Mouse (Mus musculus) liver, embryonic 13.5 days (tissue): ENCODE measurements around the gene Car14. TPM values are rescaled to one million over a fixed set of nuclear protein-coding genes. Genes with fewer than 3 reads are reported as not detected.
"Not testable (repeated sequence)": the region's sequence is repeated elsewhere in the genome, so short reads cannot be mapped to it uniquely, and the experiment has no call there.

ENCODE experiments used
- ATAC-seq: fragments of 200-750 bp; cut with Nextera tagmentation; 2 replicates; pipeline ENCODE4 v1.8.0; 2017; ENCODE audit warnings: low read depth, mild to moderate bottlenecking, moderate number of reproducible peaks, moderate library complexity
- DNase-seq: peaks from one replicate; pipeline ENCODE4 v3.0.0; 2022
- H3K27ac ChIP-seq: fragments of 300-500 bp; sonication (generic); 2 replicates; pipeline ENCODE4 v1.5.1; 2015; ENCODE audit warnings: moderate library complexity, mild to moderate bottlenecking, inconsistent platforms
- H3K27me3 ChIP-seq: fragments of 300-500 bp; sonication (generic); 2 replicates; pipeline ENCODE4 v1.6.1; 2015; ENCODE audit warnings: mild to moderate bottlenecking, inconsistent platforms
- H3K36me3 ChIP-seq: fragments of 300-500 bp; sonication (generic); 2 replicates; pipeline ENCODE4 v1.6.1; 2015; ENCODE audit warnings: mild to moderate bottlenecking, inconsistent platforms
- H3K4me1 ChIP-seq: fragments of 300-500 bp; sonication (generic); replicated peaks from 2 replicates; pipeline ENCODE4 v1.6.1; 2015; ENCODE audit warnings: inconsistent platforms
- H3K4me2 ChIP-seq: fragments of 300-500 bp; sonication (generic); 2 replicates; pipeline ENCODE4 v1.6.1; 2015; ENCODE audit warnings: inconsistent platforms, mild to moderate bottlenecking, moderate library complexity
- H3K4me3 ChIP-seq: fragments of 300-500 bp; sonication (generic); replicated peaks from 2 replicates; pipeline ENCODE4 v1.5.1; 2015; ENCODE audit warnings: mild to moderate bottlenecking, inconsistent platforms
- H3K9ac ChIP-seq: fragments of 300-500 bp; sonication (generic); 2 replicates; pipeline ENCODE4 v1.6.1; 2015; ENCODE audit warnings: mild to moderate bottlenecking, inconsistent platforms
- H3K9me3 ChIP-seq: fragments of 300-500 bp; sonication (generic); replicated peaks from 2 replicates; pipeline ENCODE4 v1.6.1; 2016; ENCODE audit warnings: inconsistent platforms
- WGBS: fragments of 180-500 bp; shearing (Covaris S2); methylation state at CpG from one replicate; pipeline ENCODE4 v1.1.7; 2015; ENCODE audit not compliant: insufficient replicate concordance; 5-methylcytosine and 5-hydroxymethylcytosine counted together
- polyA plus RNA-seq: library from polyadenylated mRNA; unstranded; fragments of >200 nt; fragmentation: Nextera tagmentation; extraction: Ambion mirVana; gene quantifications from 2 replicates; pipeline ENCODE4 v1.2.1, GENCODE M21; 2015

The Car14 gene
- polyA plus RNA-seq, 1 experiment from 2014 or later, result 10.8 TPM

DNA sequence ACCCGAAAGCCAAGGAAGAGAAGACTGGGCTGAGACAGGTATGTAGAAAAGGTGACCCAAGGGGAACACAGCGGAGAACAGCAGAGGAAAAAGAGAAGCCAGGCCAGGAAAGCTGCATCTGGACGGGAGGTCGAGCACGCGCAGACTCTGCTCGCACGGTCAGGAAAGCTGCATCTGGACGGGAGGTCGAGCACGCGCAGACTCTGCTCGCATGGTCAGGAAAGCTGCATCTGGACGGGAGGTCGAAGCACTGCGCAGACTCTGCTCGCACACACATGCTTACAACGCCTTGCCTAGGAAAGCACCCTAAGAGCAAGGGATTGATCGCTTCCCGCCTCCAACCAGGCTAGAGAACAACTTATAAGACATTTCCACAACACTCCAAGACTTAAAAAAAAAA lies 38.9 kb downstream of the Car14 start:
- peaks cover 58% of the 10 kb centered on the region for H3K36me3 ChIP-seq
- H3K9me3 ChIP-seq, result no peaks in the 10 kb centered on the region
- H3K4me2 ChIP-seq, result no peak overlapping the region
- DNase-seq (no peak), ATAC-seq (no peak)
- 0 out of 2 replicates have a peak overlapping the region, but pooled peaks have one; percentile 15 for H3K9ac ChIP-seq
- H3K27ac ChIP-seq, result no peak overlapping the region
- H3K4me1 ChIP-seq, result peaks cover 22% of the 10 kb centered on the region
- WGBS, result 90% methylated on average over 20 of the region's 20 CpGs
- H3K27me3 ChIP-seq, result no peaks in the 10 kb centered on the region
- no peak overlapping the region for H3K4me3 ChIP-seq

DNA sequence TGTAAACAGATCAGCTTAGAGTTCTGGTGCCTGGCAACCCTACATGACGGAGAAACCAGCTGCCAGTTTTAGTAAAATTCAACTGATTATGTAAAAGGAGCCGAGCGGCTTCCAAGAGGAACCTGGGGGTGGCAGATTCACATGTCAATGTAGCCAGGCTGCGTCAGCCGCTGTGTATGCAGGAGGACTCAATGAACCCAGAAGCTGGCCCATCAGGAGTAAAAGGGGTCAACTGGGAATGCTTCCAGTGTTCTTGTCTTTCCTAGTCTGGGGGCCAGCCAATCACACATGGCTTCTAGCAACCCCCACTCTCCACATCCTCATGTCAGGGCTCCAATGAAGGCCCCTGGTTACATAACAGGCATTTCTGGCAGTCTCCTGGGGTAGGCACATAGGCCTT lies 39.4 kb downstream of the Car14 start:
- H3K27me3 ChIP-seq, result no peaks in the 10 kb centered on the region
- no peak for DNase-seq
- H3K4me2 ChIP-seq, result no peak overlapping the region
- no peak for ATAC-seq
- 82% methylated on average over 5 of the region's 5 CpGs for WGBS
- no peak overlapping the region for H3K27ac ChIP-seq
- no peaks in the 10 kb centered on the region for H3K9me3 ChIP-seq
- H3K4me1 ChIP-seq, result peaks cover 17% of the 10 kb centered on the region; the same call in 1 of the 2 replicates
- H3K9ac ChIP-seq, result peak overlapping the region; percentile 15; the same call in 1 of the 2 replicates
- H3K4me3 ChIP-seq, result no peak overlapping the region
- H3K36me3 ChIP-seq, result peaks cover 54% of the 10 kb centered on the region

DNA sequence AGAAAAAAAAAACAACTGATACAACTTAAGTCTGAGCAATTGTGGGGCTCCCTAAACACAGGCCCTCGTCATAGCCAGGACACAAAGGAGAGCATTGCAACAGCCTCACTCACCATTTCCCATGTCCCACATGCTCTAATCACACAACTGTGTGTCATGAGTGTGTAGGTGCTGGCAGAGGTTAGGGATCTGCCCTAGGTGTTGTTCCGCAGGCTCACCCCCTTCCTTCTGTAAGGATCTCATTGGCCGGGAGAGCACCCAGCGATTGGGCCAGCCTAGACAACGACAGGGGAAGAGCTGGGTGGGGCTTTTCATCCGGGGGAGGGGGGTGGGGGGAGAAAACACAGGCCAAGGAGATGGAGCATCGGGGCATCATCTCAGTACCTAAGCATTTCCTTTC lies 40.9 kb downstream of the Car14 start:
- no peak overlapping the region for H3K27ac ChIP-seq
- peaks cover 40% of the 10 kb centered on the region for H3K36me3 ChIP-seq
- H3K4me3 ChIP-seq, result no peak overlapping the region
- 59% methylated on average over 7 of the region's 7 CpGs for WGBS
- no peak for ATAC-seq
- no peaks in the 10 kb centered on the region for H3K9me3 ChIP-seq
- no peak overlapping the region for H3K9ac ChIP-seq
- peaks cover 9% of the 10 kb centered on the region; the same call in 1 of the 2 replicates for H3K4me1 ChIP-seq
- H3K4me2 ChIP-seq, result no peak overlapping the region
- DNase-seq, result no peak
- no peaks in the 10 kb centered on the region for H3K27me3 ChIP-seq

DNA sequence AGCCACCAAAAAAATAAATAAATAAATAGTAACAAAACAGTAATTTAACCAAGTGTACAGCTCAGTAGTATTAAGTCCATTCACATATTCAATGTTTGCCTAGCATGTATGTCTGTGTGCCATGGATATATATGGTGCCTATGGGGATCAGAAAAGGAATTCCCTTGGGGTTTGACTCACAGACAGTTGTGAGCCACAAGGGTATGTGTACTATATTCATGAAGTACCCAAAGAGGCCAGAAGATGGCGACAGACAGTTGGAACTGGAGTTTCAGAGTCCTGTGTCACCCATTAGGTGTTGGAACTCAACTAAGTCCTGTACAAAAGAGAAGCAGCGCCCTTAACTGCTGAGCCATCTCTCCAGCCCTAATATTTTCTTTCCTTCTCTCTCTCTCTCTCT lies 42.7 kb downstream of the Car14 start:
- Histone ChIP-seq H3K36me3 (peaks cover 30% of the 10 kb centered on the region), H3K9ac (no peak overlapping the region), H3K27me3 (no peaks in the 10 kb centered on the region), H3K9me3 (no peaks in the 10 kb centered on the region), H3K4me2 (no peak overlapping the region), H3K4me1 (peaks cover 9% of the 10 kb centered on the region; the same call in 1 of the 2 replicates), H3K27ac (no peak overlapping the region), H3K4me3 (no peak overlapping the region)
- 35% methylated on average over 2 of the region's 2 CpGs for WGBS
- DNase-seq (peak; percentile 74), ATAC-seq (peak; percentile 79)

DNA sequence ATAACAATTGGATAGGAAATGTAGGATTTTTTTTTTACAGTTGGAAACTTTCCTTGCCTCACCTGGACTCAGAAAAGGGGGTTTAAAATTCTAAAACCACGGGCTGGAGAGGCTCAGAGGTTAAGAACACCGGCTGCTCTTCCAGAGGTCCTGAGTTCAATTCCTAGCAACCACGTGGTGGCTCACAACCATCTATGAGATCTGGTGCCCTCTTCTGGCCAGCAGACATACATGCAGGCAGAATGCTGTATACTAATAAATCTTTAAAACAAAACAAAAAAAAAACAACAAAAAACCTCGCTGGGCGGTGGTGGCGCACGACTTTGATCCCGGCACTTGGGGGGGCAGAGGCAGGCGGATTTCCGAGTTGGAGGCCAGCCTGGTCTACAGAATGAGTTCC lies 43.3 kb downstream of the Car14 start:
- 45% methylated on average over 10 of the region's 10 CpGs for WGBS
- DNase-seq, result no peak
- Histone ChIP-seq H3K9me3 (no peaks in the 10 kb centered on the region), H3K27ac (no peak overlapping the region), H3K36me3 (peaks cover 25% of the 10 kb centered on the region), H3K4me3 (no peak overlapping the region), H3K4me1 (peaks cover 14% of the 10 kb centered on the region), H3K4me2 (no peak overlapping the region), H3K27me3 (no peaks in the 10 kb centered on the region), H3K9ac (no peak overlapping the region)
- ATAC-seq, result no peak

DNA sequence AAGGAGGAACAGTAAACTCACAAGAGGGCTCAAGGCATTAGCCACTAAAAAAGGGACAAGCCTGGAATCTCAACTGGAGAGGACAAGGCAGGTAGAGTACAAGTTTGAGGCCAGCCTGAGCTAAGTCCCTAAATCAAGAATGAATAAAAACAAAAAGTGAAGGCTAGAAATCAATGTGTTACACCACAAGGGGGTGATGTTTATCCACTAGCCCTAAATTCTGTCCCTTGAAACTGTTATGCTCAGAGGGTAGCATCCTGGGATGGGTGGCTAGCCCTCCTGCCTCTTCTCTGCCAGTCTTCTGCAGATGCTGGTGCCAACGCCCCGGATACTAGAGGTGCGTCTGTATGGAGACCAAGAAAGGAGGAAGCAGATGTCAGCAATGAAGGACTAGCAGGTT lies 44.2 kb downstream of the Car14 start:
- H3K4me1 ChIP-seq, result peaks cover 13% of the 10 kb centered on the region

DNA sequence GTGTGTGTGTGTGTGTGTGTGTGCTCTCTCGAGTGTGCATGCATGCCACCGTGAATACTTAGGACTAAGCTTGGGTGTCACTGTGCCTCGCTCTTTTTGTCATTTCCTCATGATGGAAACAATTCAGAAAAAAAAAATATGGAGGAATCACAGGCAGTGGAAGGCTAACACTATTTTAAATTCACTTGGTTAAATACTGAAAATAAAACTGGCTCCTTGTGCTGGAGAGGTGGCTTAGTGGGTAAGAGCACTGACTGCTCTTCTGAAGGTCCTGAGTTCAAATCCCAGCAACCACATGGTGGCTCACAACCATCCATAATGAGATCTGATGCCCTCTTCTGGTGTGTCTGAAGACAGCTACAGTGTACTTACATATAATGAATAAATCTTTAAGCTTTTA lies 46.2 kb downstream of the Car14 start:
- Histone ChIP-seq H3K36me3 (peaks cover 12% of the 10 kb centered on the region), H3K4me1 (peaks cover 22% of the 10 kb centered on the region)
- DNase-seq, H3K27ac ChIP-seq, H3K9ac ChIP-seq, H3K27me3 ChIP-seq, H3K4me3 ChIP-seq, ATAC-seq, H3K4me2 ChIP-seq, H3K9me3 ChIP-seq: not testable (repeated sequence)
- WGBS, result 63% methylated on average over 3 of the region's 3 CpGs

More for the DNA sequence above, 44.2 kb downstream of the Car14 start:
- no peak for DNase-seq
- H3K4me3 ChIP-seq, result no peak overlapping the region
- 71% methylated on average over 3 of the region's 3 CpGs for WGBS
- no peak overlapping the region for H3K27ac ChIP-seq
- no peak overlapping the region for H3K4me2 ChIP-seq
- no peak overlapping the region for H3K9ac ChIP-seq
- no peak for ATAC-seq
- no peaks in the 10 kb centered on the region for H3K27me3 ChIP-seq
- no peaks in the 10 kb centered on the region for H3K9me3 ChIP-seq
- H3K36me3 ChIP-seq, result peaks cover 16% of the 10 kb centered on the region

DNA sequence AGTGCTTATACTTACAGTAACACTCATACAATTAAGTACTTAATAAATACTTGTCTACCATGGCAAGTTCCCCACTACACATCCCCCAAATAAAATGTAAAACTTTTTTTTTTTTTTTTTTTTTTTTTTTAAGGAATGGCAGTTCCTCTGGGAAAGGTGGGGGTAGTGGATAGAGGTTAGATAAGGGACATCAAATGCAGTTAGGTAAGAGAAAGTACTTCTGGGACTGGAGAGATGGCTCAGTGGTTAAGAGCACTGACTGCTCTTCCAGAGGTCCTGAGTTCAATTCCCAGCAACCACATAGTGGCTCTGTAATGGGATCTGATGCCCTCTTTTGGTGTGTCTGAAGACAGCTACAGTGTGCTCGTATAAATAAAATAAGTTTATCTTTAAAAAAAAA lies 47.4 kb downstream of the Car14 start:
- H3K4me1 ChIP-seq, result peaks cover 33% of the 10 kb centered on the region
- not testable (repeated sequence) for H3K9ac ChIP-seq, H3K4me2 ChIP-seq, H3K9me3 ChIP-seq, H3K27ac ChIP-seq, ATAC-seq, DNase-seq, H3K4me3 ChIP-seq, H3K27me3 ChIP-seq
- 64% methylated on average over 1 of the region's 1 CpGs for WGBS
- H3K36me3 ChIP-seq, result peaks cover 17% of the 10 kb centered on the region

DNA sequence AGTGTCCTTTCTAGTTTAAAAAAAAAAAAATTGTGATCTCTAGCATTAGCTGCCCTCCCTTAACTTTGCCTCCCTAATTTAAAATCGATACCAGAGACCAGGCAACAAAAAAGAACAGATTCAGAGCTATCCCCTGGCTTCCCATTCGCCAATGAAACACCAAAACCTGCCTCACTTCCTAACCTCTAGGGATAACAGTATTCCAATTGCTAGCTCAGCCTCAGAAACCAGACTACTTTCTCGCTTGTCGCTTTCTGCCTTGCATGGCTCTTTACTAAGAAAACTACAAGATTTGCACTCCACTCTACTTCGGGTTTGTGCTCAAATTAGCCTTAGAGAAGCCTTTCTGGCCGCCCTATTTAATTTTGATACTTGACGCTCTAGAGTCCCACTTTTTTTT lies 48.4 kb downstream of the Car14 start:
- WGBS, result 30% methylated on average over 7 of the region's 7 CpGs
- peaks cover 26% of the 10 kb centered on the region for H3K36me3 ChIP-seq
- H3K27ac ChIP-seq, result peak overlapping the region; percentile 84
- DNase-seq (no peak), ATAC-seq (0 out of 2 replicates have a peak, but pooled peaks have one; percentile 2)
- peak overlapping the region; percentile 88 for H3K9ac ChIP-seq
- no peaks in the 10 kb centered on the region for H3K27me3 ChIP-seq
- peaks cover 42% of the 10 kb centered on the region for H3K4me1 ChIP-seq
- H3K4me3 ChIP-seq, result peak overlapping the region; percentile 79
- peak overlapping the region; percentile 78 for H3K4me2 ChIP-seq
- H3K9me3 ChIP-seq, result no peaks in the 10 kb centered on the region

DNA sequence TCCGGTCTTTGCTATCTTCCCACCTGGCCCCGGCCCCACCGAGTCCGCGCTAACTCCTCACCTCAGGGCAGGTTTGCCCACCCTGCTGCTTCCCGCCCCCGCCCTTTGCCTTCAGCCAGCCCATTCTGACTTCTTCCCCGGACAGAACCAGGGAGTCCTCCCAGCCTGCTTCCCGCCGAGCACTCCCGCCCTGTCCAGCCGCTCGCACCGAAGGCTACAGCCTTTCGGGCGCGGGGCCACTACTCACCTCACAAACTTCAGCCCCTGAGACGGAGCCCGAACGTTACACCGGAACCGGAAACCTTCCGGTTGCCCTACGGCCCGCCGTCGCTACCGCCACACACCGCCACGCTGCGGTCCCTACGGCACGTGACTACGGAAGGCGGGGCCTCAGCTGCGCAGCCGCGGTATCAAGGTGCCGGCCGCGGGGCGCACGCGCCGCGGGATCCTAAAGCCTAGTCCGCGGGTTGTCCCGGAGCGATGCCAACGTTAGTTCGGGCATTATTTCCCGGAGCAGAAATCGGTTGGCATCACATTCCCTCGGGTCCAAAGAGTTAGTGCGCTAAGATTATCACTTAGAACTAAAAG lies 48.9 kb downstream of the Car14 start, which contains the start of gene Prpf3:
Prpf3 (minus strand) TSS at position 384 of the 588 bp plus-strand sequence.
- ATAC-seq, result peak; percentile 97
- H3K4me2 ChIP-seq, result peak within 1 kb of the TSS; percentile 78
- DNase-seq, result peak; percentile 93
- H3K9me3 ChIP-seq, result no peaks in the 10 kb centered on the region
- H3K9ac ChIP-seq, result peak within 1 kb of the TSS; percentile 88
- H3K27ac ChIP-seq, result peak within 1 kb of the TSS; percentile 84
- WGBS, result under 1% methylated on average over 56 of the region's 56 CpGs
- H3K36me3 ChIP-seq, result peaks cover 31% of the 10 kb centered on the region
- peaks cover 47% of the 10 kb centered on the region for H3K4me1 ChIP-seq
- H3K27me3 ChIP-seq, result no peaks in the 10 kb centered on the region
- peak within 1 kb of the TSS; percentile 79 for H3K4me3 ChIP-seq

DNA sequence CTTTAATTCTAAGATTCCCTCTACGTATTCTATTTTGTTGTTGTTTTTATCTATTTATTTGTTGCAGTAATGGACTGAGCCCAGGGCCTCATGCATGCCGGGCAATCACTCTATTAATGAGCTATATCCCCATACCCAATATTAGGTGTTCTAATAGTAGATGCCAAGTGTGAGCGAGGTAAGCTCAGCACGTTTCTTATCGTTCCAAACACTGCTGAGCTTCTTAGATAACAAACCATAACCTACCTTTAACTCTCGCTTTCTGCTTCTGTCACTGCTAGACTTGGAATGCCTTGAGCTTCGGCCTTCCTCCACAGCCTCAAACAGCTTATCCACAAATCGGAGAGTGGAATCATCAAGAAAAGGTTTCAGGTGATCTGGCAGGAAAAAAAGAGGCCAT lies 53.2 kb downstream of the Car14 start:
- Histone ChIP-seq H3K9me3 (no peaks in the 10 kb centered on the region), H3K4me2 (peak overlapping the region; percentile 25), H3K27ac (peak overlapping the region; percentile 56), H3K27me3 (no peaks in the 10 kb centered on the region), H3K4me1 (peaks cover 49% of the 10 kb centered on the region), H3K9ac (peak overlapping the region; percentile 41; the same call in 1 of the 2 replicates), H3K36me3 (peaks cover 73% of the 10 kb centered on the region), H3K4me3 (no peak overlapping the region)
- ATAC-seq, result 0 out of 2 replicates have a peak, but pooled peaks have one; percentile 27
- WGBS, result 48% methylated on average over 8 of the region's 8 CpGs
- DNase-seq, result no peak

DNA sequence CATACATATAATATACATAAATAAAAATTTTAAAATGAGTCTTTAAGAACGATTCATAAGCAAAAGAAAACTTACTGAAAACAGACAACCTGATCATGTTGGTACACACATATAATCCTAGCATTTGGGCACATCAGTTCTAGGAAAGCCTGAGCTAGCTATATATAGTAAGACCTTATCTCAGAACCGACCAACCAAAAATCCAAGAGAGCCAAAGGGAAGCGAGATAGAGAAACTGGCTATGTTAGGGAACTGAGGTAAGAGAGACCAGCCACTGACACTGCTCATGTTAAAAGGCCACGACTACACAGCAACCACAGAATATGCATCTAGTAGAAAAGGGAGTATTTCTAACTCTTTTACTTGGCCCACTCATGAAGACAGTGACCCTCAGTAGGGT lies 53.9 kb downstream of the Car14 start:
- peak; percentile 66 for ATAC-seq
- no peak overlapping the region for H3K4me3 ChIP-seq
- peak overlapping the region; percentile 56 for H3K27ac ChIP-seq
- no peaks in the 10 kb centered on the region for H3K9me3 ChIP-seq
- H3K4me2 ChIP-seq, result peak overlapping the region; percentile 25
- no peak for DNase-seq
- peaks cover 80% of the 10 kb centered on the region for H3K36me3 ChIP-seq
- no peaks in the 10 kb centered on the region for H3K27me3 ChIP-seq
- WGBS, result 27% methylated on average over 4 of the region's 4 CpGs
- H3K9ac ChIP-seq, result peak overlapping the region; percentile 41; the same call in 1 of the 2 replicates
- H3K4me1 ChIP-seq, result peaks cover 46% of the 10 kb centered on the region
